Mouse (Mus musculus) lung, adult 2 months (tissue): Measurements from ENCODE around the gene Pcdh9.

ENCODE experiments used
- CTCF ChIP-seq: fragments of 200-500 bp; IDR thresholded peaks from 2 replicates; pipeline ENCODE4 v1.5.1; 2011; ENCODE audit warnings: mild to moderate bottlenecking, low read length, control low read depth; ENCODE audit not compliant: insufficient read depth
- POLR2A ChIP-seq: fragments of 200-500 bp; IDR thresholded peaks from 2 replicates; pipeline ENCODE4 v1.6.1; 2011; ENCODE audit warnings: low read depth, mild to moderate bottlenecking, control low read depth, low read length, borderline replicate concordance; ENCODE audit errors: extremely low read depth

DNA sequence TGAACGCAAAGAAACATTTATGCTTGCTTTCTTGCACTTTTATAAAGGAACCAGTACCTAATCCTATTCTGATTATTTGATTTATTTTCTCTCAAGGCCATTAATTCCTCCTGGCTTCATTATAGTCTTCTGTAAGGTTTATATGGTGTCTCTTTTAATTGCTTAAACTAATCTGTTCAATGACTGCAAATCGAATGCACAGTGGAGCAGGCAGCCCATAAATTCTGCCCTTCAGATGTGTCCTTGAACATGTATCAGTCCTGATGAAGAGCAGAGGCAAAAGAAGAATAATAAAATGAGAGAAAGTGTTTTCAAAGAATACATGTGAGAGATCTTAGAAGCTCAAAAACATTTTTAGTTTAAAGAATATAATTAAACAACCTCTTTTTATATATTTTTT is 263.2 kb downstream of the Pcdh9 start:
- TF ChIP-seq CTCF (no peak), POLR2A (no peak)
